13 mouse cellular contexts compared by ENCODE assay signal in genomic region chr11:74756631-74757030, GRCm38 (mm10). TPM values are rescaled to one million over a fixed set of nuclear protein-coding genes. Genes with fewer than 3 reads are reported as not detected.
DNase-seq lines count a peak whose midpoint lies in the region; ATAC-seq lines count a peak whose summit lies in the region.
"Had no signal": no experiment of that assay in that cellular context is flagged by ENCODE, and none has a peak within 500 bp of the region (broad histone marks: within the 10 kb centered on the region; RNA-seq: fewer than 3 reads in every experiment).

No protein-coding gene starts in this region.

- H3K4me2 ChIP-seq in heart, embryonic 14.5 days (ENCODE audit: low read length): no peak overlapping the region
- H3K4me2 ChIP-seq: embryonic facial prominence, embryonic 12.5 days; hindbrain, embryonic 14.5 days; limb, embryonic 15.5 days had no signal

- no peak overlapping the region for H3K9ac ChIP-seq in heart, embryonic 14.5 days (ENCODE audit: low read length)
- H3K9ac ChIP-seq: embryonic facial prominence, embryonic 12.5 days; hindbrain, embryonic 14.5 days; limb, embryonic 15.5 days had no signal

- ATAC-seq in heart, embryonic 14.5 days (ENCODE audit: insufficient number of reproducible peaks, insufficient read depth, low FRiP score, low read depth): no peak
- no peak for ATAC-seq in granulocyte monocyte progenitor cell, adult 5-6 weeks (replicated peaks; ENCODE audit: poor library complexity, severe bottlenecking)

- DNase-seq in heart, adult 9 months (ENCODE audit: low spot score in 2 of 2): peak; percentile 63 to 64
- DNase-seq in kidney, adult 8-10 months: peak; percentile 44 to 52
- peak; percentile 66 for DNase-seq in lung, postnatal 14 days
- DNase-seq in ovary, postnatal 10 days (ENCODE audit: low spot score): no peak
- no peak for DNase-seq in retina, embryonic 14.5 days (ENCODE audit: low spot score)
- DNase-seq: cerebellum, postnatal 10 days; right cerebral cortex, postnatal 4 days had no signal

- 16% methylated on average over 2 of the region's 2 CpGs for WGBS in heart, embryonic 14.5 days

- H3K36me3 ChIP-seq in heart, embryonic 14.5 days (ENCODE audit: control insufficient read depth, insufficient read depth, low read length): no peaks in the 10 kb centered on the region
- H3K36me3 ChIP-seq: embryonic facial prominence, embryonic 12.5 days; limb, embryonic 15.5 days had no signal

- H3K27me3 ChIP-seq in heart, embryonic 14.5 days (ENCODE audit: control insufficient read depth, insufficient read depth, low read length): no peaks in the 10 kb centered on the region
- H3K27me3 ChIP-seq: embryonic facial prominence, embryonic 12.5 days; limb, embryonic 15.5 days had no signal

- H3K27ac ChIP-seq in heart, embryonic 14.5 days (replicated peaks in 1 of 2; ENCODE audit: control insufficient read depth in 1 of 2, insufficient read depth in 1 of 2, low read depth in 2 of 2, low read length in 2 of 2): peak overlapping the region; percentile 57 to 71
- H3K27ac ChIP-seq: embryonic facial prominence, embryonic 12.5 days; hindbrain, embryonic 14.5 days; limb, embryonic 15.5 days had no signal

- no peaks in the 10 kb centered on the region for H3K9me3 ChIP-seq in heart, embryonic 14.5 days (ENCODE audit: control insufficient read depth, low read length)
- H3K9me3 ChIP-seq: embryonic facial prominence, embryonic 12.5 days; limb, embryonic 15.5 days; megakaryocyte, embryonic 14.5 days had no signal

- H3K4me3 ChIP-seq in heart, embryonic 14.5 days (ENCODE audit: control insufficient read depth in 1 of 2, insufficient read depth in 1 of 2, low read depth in 1 of 2, low read length in 2 of 2): no peak overlapping the region
- H3K4me3 ChIP-seq: embryonic facial prominence, embryonic 12.5 days; limb, embryonic 15.5 days; megakaryocyte, embryonic 14.5 days had no signal

- peaks cover 8% of the 10 kb centered on the region in 2 experiments for H3K4me1 ChIP-seq in heart, embryonic 14.5 days (ENCODE audit: control insufficient read depth in 2 of 2, insufficient read depth in 2 of 2, low read length in 2 of 2)
- H3K4me1 ChIP-seq: embryonic facial prominence, embryonic 12.5 days; limb, embryonic 15.5 days; megakaryocyte, embryonic 14.5 days had no signal

RNA-seq across cellular contexts. Expression of gene Mettl16, which starts 14.0 kb away (rescaled TPM):
- polyA plus RNA-seq in heart, embryonic 14.5 days (2014; fragmentation: Nextera tagmentation; extraction: Ambion mirVana): 20.3 and 21.4 TPM in 2 replicates
- total RNA-seq in granulocyte monocyte progenitor cell, adult 5-6 weeks (2014; fragmentation: Nextera tagmentation): 16.2 and 18.0 TPM in 2 replicates
- 43.8 and 47.0 TPM in 2 replicates for total RNA-seq in granulocyte monocyte progenitor cell, adult 5-6 weeks (2017)

RNA-seq across cellular contexts. Expression of gene Pafah1b1, which starts 32.2 kb away (rescaled TPM):
- 66.6 and 71.4 TPM in 2 replicates for polyA plus RNA-seq in heart, embryonic 14.5 days (2014; fragmentation: Nextera tagmentation; extraction: Ambion mirVana)
- 35.1 and 40.4 TPM in 2 replicates for total RNA-seq in granulocyte monocyte progenitor cell, adult 5-6 weeks (2014; fragmentation: Nextera tagmentation)
- 54.1 and 77.2 TPM in 2 replicates for total RNA-seq in granulocyte monocyte progenitor cell, adult 5-6 weeks (2017)

Comparison
In these comparisons a context has a peak if more than half of its experiments do, and no peak if none do; other contexts are left out.
1. DNase-seq: peak in heart, adult 9 months (2 of 2), kidney, adult 8-10 months (2 of 2) and lung, postnatal 14 days (single experiment); none in ovary, postnatal 10 days (single experiment) and retina, embryonic 14.5 days (single experiment).